Mouse (Mus musculus) midbrain, embryonic 15.5 days (tissue): ENCODE results near the gene Zbtb26. TPM values are rescaled to one million over a fixed set of nuclear protein-coding genes. Genes with fewer than 3 reads are reported as not detected.

Experiments
- ATAC-seq: fragments of 200-750 bp; cut with Nextera tagmentation; replicated peaks from 2 replicates; pipeline ENCODE4 v1.8.0; 2017; ENCODE audit warnings: moderate TSS enrichment
- H3K27ac ChIP-seq: fragments of 300-500 bp; sonication (generic); 2 replicates; pipeline ENCODE4 v1.5.1; 2015; ENCODE audit warnings: mild to moderate bottlenecking, inconsistent platforms
- H3K27me3 ChIP-seq: fragments of 300-500 bp; sonication (generic); replicated peaks from 2 replicates; pipeline ENCODE4 v1.6.1; 2015; ENCODE audit warnings: inconsistent platforms
- H3K36me3 ChIP-seq: fragments of 300-500 bp; sonication (generic); replicated peaks from 2 replicates; pipeline ENCODE4 v1.6.1; 2015; ENCODE audit warnings: inconsistent platforms
- H3K4me1 ChIP-seq: fragments of 300-500 bp; sonication (generic); 2 replicates; pipeline ENCODE4 v1.6.1; 2015; ENCODE audit warnings: inconsistent platforms
- H3K4me2 ChIP-seq: fragments of 300-500 bp; sonication (generic); 2 replicates; pipeline ENCODE4 v1.6.1; 2015; ENCODE audit warnings: inconsistent platforms, mild to moderate bottlenecking, moderate library complexity
- H3K4me3 ChIP-seq: fragments of 300-500 bp; sonication (generic); 2 replicates; pipeline ENCODE4 v1.5.1; 2015; ENCODE audit warnings: mild to moderate bottlenecking, inconsistent platforms
- H3K9ac ChIP-seq: fragments of 300-500 bp; sonication (generic); 2 replicates; pipeline ENCODE4 v1.6.1; 2015; ENCODE audit warnings: mild to moderate bottlenecking, inconsistent platforms
- H3K9me3 ChIP-seq: fragments of 300-500 bp; sonication (generic); 2 replicates; pipeline ENCODE4 v1.6.1; 2016; ENCODE audit warnings: inconsistent platforms
- WGBS: fragments of 180-500 bp; shearing (Covaris S2); methylation state at CpG from one replicate; pipeline ENCODE4 v1.1.7; 2015; ENCODE audit warnings: mixed read lengths; 5-methylcytosine and 5-hydroxymethylcytosine counted together
- polyA plus RNA-seq: library from polyadenylated mRNA; unstranded; fragments of >200 nt; fragmentation: Nextera tagmentation; extraction: Ambion mirVana; gene quantifications from 2 replicates; pipeline ENCODE4 v1.2.1, GENCODE M21; 2015

Gene Zbtb26
- polyA plus RNA-seq, 1 experiment from 2014 or later = 7.7 TPM

DNA sequence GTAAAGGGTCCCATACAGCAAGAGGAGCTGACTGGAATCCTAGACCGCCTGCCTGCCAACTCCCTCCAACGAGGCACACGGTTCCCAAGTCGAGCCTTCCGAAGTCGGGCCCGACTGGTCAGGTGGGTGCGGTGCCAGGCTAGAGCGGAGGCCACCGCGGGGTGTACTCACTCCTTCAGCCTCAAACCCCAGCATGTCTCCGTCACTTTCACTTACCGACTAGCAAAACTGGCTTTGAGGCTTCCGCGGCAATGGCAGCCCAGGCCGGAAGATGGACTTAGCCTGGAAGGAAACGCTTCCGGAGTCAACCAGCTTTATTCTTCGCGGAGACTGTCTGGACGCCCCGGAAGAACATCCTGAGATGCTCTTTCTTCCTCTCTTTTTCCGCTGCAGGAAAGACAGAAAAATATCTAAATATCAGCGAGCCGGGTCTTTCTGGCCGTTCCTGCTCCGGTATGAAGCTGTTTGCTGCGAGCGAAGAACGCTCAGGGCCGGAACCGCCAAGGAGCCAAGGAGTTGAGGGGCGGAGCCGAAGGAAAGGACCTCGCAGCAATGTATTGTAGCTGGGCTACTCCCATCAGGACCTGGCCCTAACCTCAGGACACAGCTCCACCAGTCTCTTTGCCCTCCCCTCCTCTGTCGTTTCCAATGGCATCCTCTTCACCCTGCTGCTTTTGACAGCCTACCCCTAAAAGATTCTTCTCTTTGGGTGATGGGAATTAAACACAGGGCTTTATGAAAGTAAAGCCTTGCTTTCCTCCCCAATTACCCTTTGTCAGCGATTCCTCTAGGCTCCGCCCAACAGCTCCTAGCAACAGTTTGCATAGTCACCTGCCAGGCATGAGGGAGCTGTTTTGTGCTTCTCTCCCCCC is 12.1 kb downstream of the Zbtb26 start:
- Histone ChIP-seq H3K4me3 (peak overlapping the region; percentile 74), H3K4me1 (peaks cover 21% of the 10 kb centered on the region), H3K9ac (peak overlapping the region; percentile 76), H3K27ac (peak overlapping the region; percentile 96), H3K4me2 (peak overlapping the region; percentile 80), H3K36me3 (peaks cover 7% of the 10 kb centered on the region; the same call in 1 of the 2 replicates), H3K27me3 (no peaks in the 10 kb centered on the region), H3K9me3 (no peaks in the 10 kb centered on the region)
- peak; percentile 97 for ATAC-seq
- under 1% methylated on average over 38 of the region's 38 CpGs for WGBS

DNA sequence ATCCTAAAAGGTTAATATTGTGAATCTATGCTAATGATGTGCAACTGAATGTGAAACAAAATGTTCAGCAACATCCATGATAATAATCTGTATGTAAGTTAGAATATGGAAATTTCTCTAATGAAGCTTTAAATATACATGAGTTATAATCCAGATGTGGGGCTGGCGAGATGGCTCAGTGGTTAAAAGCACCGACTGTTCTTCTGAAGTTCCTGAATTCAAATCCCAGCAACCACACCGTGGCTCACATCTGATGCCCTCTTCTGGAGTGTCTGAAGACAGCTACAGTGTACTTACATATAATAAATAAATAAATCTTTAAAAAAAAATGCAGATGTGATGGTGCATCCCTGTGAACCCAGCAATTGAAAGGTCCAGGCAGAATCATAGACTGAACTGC is 19.3 kb downstream of the Zbtb26 start:
- 46% methylated on average over 3 of the region's 3 CpGs for WGBS
- H3K4me2 ChIP-seq = no peak overlapping the region

DNA sequence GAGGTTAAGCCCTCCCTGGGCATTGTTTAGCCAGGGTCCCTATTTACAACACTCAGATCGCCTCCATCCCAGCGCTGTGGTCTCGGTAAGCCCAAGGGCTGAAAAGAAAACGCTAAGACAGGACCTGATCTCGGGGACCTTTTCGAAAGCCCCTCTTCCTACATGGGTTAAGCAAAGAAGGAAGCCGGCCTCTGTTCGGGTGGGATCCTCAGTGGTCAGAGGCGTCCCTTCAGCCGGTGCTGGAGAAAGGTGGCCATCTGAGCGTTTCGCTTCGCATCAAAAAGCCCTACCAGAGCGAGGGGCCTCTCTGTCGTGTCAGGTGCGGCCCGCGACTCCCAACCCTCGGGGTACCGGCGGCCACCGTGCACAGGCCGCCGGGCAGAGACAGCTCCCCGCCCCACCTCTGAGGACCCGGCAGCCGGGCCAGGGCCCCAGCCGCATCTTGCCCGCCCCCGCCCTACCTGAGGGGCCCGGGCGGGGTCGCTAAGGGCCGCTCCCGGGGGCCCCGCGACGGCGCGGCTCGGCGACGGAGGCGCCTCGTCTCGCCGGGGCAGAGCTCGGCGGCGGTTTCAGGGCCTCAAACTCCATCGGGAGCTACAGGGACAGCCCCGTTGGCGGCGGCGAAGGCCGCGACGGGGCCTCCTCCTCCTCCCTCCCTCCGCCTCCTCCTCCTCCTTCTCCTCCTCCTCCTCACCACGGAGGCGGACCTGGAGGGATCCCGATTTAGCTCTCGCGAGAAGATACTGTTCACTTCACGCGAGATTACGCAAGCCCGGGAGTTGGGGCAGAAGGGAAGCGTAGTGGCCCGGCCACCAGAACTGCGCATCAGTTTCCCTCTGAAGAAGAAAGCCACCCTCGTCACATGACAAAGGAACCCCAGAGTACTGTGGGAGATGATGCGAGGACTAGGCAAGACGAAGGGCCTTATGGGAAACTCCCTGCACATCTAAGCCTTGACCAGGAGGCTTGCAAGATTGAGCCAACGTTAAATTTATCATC is 20.3 kb downstream of the Zbtb26 start, which contains the start of gene Rc3h2:
TSS of gene Rc3h2 (minus strand) at position 598 of the 999 bp plus-strand sequence.
- peak; percentile 98 for ATAC-seq
- peak within 1 kb of the TSS; percentile 77 for H3K4me2 ChIP-seq
- H3K9ac ChIP-seq = peak within 1 kb of the TSS; percentile 99
- H3K36me3 ChIP-seq = no peaks in the 10 kb centered on the region
- H3K27me3 ChIP-seq = no peaks in the 10 kb centered on the region
- peak within 1 kb of the TSS; percentile 95 for H3K27ac ChIP-seq
- peak within 1 kb of the TSS; percentile 93 for H3K4me3 ChIP-seq
- WGBS = under 1% methylated on average over 65 of the region's 75 CpGs
- H3K9me3 ChIP-seq = no peaks in the 10 kb centered on the region
- peaks cover 24% of the 10 kb centered on the region for H3K4me1 ChIP-seq

More for the DNA sequence above, 19.3 kb downstream of the Zbtb26 start:
- H3K4me1 ChIP-seq = peaks cover 24% of the 10 kb centered on the region
- 0 out of 2 replicates have a peak overlapping the region, but pooled peaks have one; percentile 6 for H3K27ac ChIP-seq
- H3K4me3 ChIP-seq = no peak overlapping the region
- peaks cover 2% of the 10 kb centered on the region; the same call in 1 of the 2 replicates for H3K36me3 ChIP-seq
- H3K9me3 ChIP-seq = no peaks in the 10 kb centered on the region
- no peak overlapping the region for H3K9ac ChIP-seq
- H3K27me3 ChIP-seq = no peaks in the 10 kb centered on the region
- ATAC-seq = no peak

DNA sequence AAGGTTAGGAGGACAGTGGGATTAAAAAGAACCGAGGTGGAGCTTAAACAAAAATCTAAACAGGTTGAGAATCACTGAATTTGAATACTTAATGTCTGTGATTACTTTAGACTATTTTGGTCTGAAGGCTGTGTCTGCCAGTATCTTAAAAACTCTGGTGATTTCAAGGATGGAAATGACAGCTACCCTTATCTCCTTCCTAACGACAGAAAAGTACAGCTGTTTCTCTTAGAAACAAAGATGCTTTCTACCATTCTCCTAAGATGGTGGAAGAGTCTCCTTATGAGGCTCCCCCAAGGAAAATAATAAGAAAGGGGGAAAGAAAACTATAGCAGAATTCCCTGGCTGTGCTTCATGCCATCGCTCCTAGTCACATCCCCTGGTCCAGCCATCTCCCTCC is 21.0 kb downstream of the Zbtb26 start:
- Histone ChIP-seq H3K27me3 (no peaks in the 10 kb centered on the region), H3K4me3 (peak overlapping the region; percentile 93), H3K27ac (peak overlapping the region; percentile 95), H3K4me1 (peaks cover 24% of the 10 kb centered on the region), H3K9ac (peak overlapping the region; percentile 99), H3K36me3 (no peaks in the 10 kb centered on the region), H3K9me3 (no peaks in the 10 kb centered on the region), H3K4me2 (peak overlapping the region; percentile 77)
- ATAC-seq = no peak
- WGBS = 4% methylated on average over 3 of the region's 3 CpGs

DNA sequence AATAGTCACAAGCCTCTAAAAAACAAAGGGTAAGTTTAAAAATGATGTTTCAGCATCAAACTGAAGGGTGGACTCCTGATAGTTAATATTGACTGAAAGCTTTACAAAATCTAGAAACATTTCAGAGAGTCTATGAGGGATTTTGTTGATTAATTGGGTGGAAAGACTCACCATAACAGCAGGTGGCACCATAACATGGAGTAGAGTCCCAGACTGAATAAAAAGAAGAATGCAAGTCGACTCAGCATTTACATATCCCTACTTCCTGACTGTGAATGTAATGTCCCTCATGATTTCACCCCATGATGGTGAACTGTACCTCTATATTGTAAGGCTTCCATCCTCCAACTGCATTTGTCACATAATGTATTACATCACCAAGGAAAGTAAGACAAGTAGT is 47.4 kb downstream of the Zbtb26 start:
- WGBS = 57% methylated on average over 1 of the region's 1 CpGs
- Histone ChIP-seq H3K4me2 (no peak overlapping the region), H3K36me3 (peaks cover 21% of the 10 kb centered on the region), H3K27me3 (no peaks in the 10 kb centered on the region), H3K9me3 (no peaks in the 10 kb centered on the region), H3K4me1 (no peaks in the 10 kb centered on the region), H3K9ac (no peak overlapping the region), H3K27ac (no peak overlapping the region), H3K4me3 (no peak overlapping the region)
- no peak for ATAC-seq

DNA sequence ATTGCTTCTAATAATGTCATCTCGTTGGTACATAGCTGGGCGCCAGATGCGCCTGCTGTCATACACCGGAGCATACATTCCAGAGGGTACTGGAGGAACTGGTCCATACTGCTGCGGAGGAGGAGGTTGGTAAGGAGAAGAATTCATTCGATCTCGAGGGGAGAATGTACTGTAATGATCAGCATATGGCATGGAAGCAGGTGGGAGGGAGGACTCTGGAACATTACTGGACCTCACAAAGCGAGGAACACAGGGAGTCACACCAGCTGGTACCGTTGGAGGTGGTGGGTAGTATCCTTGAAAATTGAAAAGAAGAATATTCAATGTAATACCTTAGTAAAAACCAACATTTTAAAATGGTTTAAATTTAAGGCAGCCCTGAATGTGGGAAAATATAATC is 60.0 kb downstream of the Zbtb26 start:
- no peaks in the 10 kb centered on the region for H3K4me1 ChIP-seq
- no peak for ATAC-seq
- no peak overlapping the region for H3K9ac ChIP-seq
- H3K4me3 ChIP-seq = no peak overlapping the region
- H3K27ac ChIP-seq = no peak overlapping the region
- H3K36me3 ChIP-seq = peaks cover 22% of the 10 kb centered on the region
- H3K27me3 ChIP-seq = no peaks in the 10 kb centered on the region
- WGBS = 97% methylated on average over 9 of the region's 9 CpGs
- H3K4me2 ChIP-seq = no peak overlapping the region
- no peaks in the 10 kb centered on the region for H3K9me3 ChIP-seq

Other genes with a start within 250 kb of the Zbtb26 start
- gene Olfr366, start 231.6 kb downstream of the Zbtb26 start, polyA plus RNA-seq = not detected in 2 replicates
- gene Olfr368, start 116.6 kb downstream of the Zbtb26 start, polyA plus RNA-seq = not detected in 2 replicates
- gene Pdcl, start 83.8 kb downstream of the Zbtb26 start, polyA plus RNA-seq = 53.0 and 53.6 TPM in 2 replicates
- 20.6 and 21.7 TPM in 2 replicates for gene Rc3h2, start 20.2 kb downstream of the Zbtb26 start, polyA plus RNA-seq
- 15.6 and 17.5 TPM in 2 replicates for gene Zbtb6, start within 50 bp of the Zbtb26 start, polyA plus RNA-seq
- gene Rabgap1, start 144 bp upstream of the Zbtb26 start, polyA plus RNA-seq = 51.6 and 52.7 TPM in 2 replicates
- 16.3 and 18.5 TPM in 2 replicates for gene Gpr21, start 73.2 kb upstream of the Zbtb26 start, polyA plus RNA-seq